Mouse (Mus musculus): Measurements from ENCODE around the gene Maml3.

- TF ChIP-seq POLR2A (IDR thresholded peaks at IDR 0.05; ENCODE audit: insufficient read length, low read depth) (no peak), MAX (IDR thresholded peaks at IDR 0.05; ENCODE audit: low read depth) (no peak), POLR2AphosphoS2 (IDR thresholded peaks at IDR 0.05; ENCODE audit: insufficient read length, low read depth) (no peak), USF1 (IDR thresholded peaks at IDR 0.05; ENCODE audit: low read depth) (no peak)
Observed at GRCm38 (mm10) chr3:51645484-51645883, 459.4 kb downstream of the Maml3 start.

Data from myocyte (in vitro differentiated cells).